Mouse (Mus musculus) left cerebral cortex, postnatal 25 days (tissue): ENCODE results near the gene Kdelr1. TPM values are rescaled to one million over a fixed set of nuclear protein-coding genes. Genes with fewer than 3 reads are reported as not detected.
"Not testable (repeated sequence)": the region's sequence is repeated elsewhere in the genome, so short reads cannot be mapped to it uniquely, and the experiment has no call there.

Experiments
- DNase-seq, 2 experiments: peaks; one replicate each; pipeline ENCODE4 v3.0.0; 2022; ENCODE audit warnings: low spot score in 2 of 2, mixed read lengths in 1 of 2
- intact Hi-C: fragments of 180-260 bp; cut with DNase I; formaldehyde crosslinking; loops from one replicate; pipeline ENCODE4 v1.15.1; 2025
- total RNA-seq, 2 experiments: library from RNA; stranded (reverse); gene quantifications; 2 replicates each; pipeline ENCODE4 v1.2.3; 2021

The Kdelr1 gene
- total RNA-seq, 2 experiments from 2014 or later = 81.2 to 84.0 TPM

- intact Hi-C loops = no loop called here
- no peak for DNase-seq
These were observed 3.4 kb upstream of the Kdelr1 start for GRCm38 (mm10) chr7:45869107-45869670.

- intact Hi-C loops = loop anchor here (5.0 kb wide), 2 partner anchors 53 to 132 kb away; partner anchors contain the start of genes Ccdc114 and Emp3
- no peak for DNase-seq
These were observed 2.8 kb upstream of the Kdelr1 start for GRCm38 (mm10) chr7:45869787-45870186.

DNA sequence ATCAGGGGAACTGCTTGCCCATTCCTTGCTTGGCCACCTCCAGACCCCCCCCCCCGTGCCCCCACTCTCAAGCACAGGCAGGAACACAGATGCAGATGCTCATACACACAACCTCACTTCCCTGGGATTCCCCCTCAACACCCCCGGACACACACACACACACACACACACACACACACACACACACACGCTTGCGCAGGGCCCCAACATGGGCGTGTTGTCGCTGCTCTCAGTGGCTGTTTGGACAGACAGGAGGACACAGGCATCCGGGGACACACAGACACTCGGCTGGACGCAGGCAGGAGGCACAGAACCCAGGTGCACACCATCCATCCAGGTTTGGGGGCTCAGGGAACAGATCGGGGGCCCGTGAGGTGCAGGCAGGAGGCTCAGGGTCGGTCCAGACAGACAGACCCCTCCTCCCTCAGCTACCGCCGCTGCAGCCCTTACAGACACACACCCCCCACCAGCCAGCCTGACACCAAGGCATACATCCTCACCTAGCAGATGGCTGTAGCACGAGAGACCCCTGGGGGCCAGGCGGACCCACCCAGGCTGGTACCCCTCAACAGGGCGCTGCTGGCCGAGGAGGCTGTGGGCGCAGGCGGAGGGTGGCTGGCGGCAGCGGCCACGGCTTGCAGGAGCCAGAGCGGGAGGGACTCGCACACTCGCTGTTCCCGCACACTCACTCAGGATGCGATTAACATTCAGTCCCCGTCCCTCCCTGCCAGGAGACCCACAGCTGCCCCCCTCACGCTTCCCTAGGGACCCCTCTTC lies 2.1 kb upstream of the Kdelr1 start:
- intact Hi-C loops = loop anchor here (5.0 kb wide), 2 partner anchors 52 to 133 kb away; partner anchors contain the start of genes Ccdc114 and Emp3
- no peak for DNase-seq

DNA sequence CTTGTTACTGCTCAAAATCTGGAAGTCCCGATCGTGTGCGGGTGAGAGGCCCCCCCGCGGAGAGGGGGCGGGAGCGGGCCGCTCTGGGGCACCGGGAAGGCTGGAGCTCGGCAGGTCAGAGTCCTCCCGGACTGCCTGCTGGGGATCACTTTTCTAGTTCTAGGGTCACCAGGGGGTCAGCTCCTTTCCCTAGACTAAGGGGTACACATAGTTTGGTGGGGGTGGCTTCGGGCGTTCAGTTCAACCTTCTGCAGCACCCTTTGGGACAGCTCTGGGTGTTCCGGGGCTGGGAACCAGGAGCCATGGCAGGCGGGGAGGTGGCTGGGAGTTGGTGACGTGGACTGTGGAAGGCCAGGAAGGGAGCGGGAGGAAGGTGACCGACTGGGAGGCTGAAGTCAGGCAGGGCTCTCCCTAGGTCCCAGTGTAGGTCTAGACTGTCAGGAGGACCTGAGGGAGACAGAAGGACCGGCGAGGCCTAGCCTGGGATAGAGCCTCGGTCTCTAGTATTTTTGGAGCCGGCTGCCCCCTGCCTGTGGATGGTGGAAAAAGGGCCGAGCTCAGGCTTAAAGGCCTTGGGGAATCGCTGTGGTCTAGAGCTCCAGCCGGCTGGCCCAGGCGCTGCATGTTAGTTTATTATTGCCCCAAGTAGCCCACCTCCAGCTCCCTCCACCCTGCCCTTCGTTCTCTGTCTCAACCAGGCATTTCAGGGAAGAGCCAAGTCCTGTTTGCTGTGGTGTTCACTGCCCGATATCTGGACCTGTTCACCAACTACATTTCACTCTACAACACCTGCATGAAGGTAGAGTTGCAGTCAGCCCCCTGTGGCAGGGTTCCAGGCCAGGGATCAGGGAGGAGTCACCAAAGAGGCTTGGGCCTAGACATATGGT lies 732 bp downstream of the Kdelr1 start:
- intact Hi-C loops = loop anchor here (2.0 to 5.0 kb wide), 4 partner anchors 49 to 136 kb away; partner anchors contain the start of genes Ccdc114 and Emp3
- peak; percentile 56 to 59 for DNase-seq

- intact Hi-C loops = no loop called here
- DNase-seq = no peak
These were observed 4.3 kb downstream of the Kdelr1 start for GRCm38 (mm10) chr7:45876895-45877294.

- DNase-seq, intact Hi-C loops: not testable (repeated sequence)
These were observed 5.7 kb downstream of the Kdelr1 start, which contains the start of gene Grin2d for GRCm38 (mm10) chr7:45878278-45878677. Gene Grin2d (minus strand): TSS chr7:45878378.

GRCm38 (mm10) chr7:45880531-45880930 lies 8.0 kb downstream of the Kdelr1 start:
- intact Hi-C loops = no loop called here

DNA sequence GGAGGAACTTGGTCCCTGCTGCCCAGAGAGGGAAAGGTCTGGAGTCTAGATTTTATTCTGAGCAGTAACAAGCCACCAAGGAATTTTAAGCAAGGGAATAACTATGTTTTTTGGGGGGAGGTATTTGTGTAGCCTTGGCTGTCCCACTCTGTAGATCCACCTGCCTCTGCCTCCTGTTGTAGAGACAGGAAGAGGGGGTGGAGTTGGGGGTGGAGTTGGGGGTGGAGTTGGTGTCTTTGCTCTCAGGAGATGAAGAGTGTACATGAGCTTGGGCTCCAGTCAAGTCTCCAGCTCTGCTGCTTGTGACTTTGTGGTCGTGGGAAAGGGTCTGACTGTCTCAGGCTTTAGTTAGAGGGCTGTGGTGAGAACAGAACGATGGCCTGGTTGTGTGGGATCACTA lies 8.4 kb downstream of the Kdelr1 start:
- intact Hi-C loops = no loop called here
- DNase-seq = no peak

More at GRCm38 (mm10) chr7:45880531-45880930, 8.0 kb downstream of the Kdelr1 start:
- no peak for DNase-seq

DNA sequence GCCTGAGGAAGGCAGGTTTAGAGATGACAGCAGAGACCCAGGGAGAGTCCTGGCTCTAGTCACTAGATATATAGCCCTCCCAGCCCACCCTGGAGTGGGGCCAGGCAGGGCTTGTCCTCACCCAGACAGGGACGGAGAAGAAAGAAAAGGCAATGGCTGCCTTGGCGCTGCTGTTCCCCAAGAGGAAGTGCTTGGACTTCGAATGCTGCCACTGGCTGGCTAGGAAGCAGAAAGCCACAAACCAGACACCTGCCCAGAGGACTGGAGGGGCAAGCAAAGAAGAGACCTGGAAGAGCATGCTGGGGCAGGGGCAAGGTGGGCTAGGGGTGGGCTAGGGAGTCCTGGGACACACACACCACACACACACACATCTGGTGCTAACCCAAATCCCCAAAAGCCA lies 14.7 kb downstream of the Kdelr1 start:
- no peak for DNase-seq
- intact Hi-C loops = no loop called here

DNA sequence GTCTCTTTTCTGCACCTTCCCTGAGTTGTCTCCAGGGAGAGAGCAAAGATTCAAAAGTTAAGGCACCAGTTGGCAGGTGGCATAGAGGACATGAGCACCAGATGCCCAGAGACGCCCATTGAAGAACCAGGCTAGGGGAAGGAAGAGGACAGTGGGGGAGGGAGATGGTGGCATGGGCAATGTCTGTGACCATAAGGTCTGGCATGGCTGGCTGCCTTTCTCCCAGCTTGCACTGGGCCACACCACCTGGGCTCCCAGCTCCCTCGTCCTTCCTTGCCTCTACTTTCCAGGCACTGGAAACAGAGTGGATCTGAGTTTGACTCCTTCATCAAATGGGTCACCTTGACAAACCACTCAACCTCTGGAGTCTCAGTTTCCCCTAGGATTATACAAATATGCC lies 20.1 kb downstream of the Kdelr1 start:
- no peak for DNase-seq
- intact Hi-C loops = no loop called here

DNA sequence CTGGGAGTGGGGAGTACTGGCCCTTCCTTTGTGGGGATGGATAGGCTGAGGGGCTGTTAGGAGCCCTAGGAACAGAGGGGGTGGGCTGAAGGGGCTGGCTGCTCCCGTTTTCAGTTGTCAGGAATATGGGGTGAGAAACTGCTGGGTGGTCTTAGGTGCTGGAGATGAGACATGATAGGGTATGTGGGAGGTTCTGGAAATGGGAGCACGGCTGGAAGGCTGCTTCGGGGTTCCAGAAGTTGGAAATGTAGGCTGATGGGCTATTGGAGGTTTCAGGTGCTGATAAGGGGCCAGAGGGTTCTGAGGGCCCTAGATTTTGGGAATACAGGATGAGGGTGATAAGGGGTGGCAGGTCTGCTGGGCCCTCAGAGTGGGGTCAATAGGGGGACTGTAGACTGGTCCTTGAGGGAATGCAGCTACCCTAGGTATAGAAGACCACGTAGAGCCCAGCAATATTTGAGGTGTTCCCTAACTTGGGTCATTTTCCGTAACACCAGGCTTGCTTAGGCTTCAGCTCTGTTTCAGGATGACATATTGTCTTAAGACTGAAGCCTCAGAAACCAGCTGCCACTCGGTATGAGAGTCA lies 23.5 kb downstream of the Kdelr1 start:
- DNase-seq = no peak
- intact Hi-C loops = no loop called here

- intact Hi-C loops = loop anchor here (1.0 kb wide), 1 partner anchor 20 kb away; no protein-coding TSS in a partner anchor
- DNase-seq = peak; percentile 97 to 99
These were observed 24.1 kb downstream of the Kdelr1 start, which contains the start of the genes Syngr4 and Tmem143 for GRCm38 (mm10) chr7:45896517-45897257. Gene Syngr4 (minus strand): TSS chr7:45896714. Gene Tmem143 (plus strand): TSS chr7:45896941.

DNA sequence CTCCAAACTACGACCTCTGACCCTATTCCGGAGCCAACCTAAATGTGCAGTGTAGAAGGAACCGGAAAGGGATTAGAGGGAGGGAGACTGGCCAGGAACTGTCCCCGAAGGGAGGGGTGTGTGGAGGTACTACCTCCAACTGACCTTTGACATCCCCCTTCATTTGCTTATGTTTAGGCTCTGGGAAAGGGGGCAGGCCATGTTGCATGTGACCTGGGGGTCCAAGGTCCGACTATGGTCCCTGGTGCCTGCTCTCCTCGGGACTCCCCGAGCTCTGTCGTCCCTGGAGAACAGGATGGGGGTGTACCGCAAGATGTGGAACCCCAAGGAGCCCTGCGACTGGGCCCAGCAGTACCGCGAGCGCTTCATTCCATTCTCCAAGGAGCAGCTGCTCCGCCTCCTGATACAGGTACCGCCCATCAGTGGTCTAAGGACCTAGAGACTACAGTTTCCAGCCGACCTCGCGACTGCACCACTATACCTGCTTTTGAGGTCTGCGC lies 24.7 kb downstream of the Kdelr1 start:
- DNase-seq = peak; percentile 59 to 74
- intact Hi-C loops = loop anchor here (1.0 kb wide), 1 partner anchor 19 kb away; no protein-coding TSS in a partner anchor

DNA sequence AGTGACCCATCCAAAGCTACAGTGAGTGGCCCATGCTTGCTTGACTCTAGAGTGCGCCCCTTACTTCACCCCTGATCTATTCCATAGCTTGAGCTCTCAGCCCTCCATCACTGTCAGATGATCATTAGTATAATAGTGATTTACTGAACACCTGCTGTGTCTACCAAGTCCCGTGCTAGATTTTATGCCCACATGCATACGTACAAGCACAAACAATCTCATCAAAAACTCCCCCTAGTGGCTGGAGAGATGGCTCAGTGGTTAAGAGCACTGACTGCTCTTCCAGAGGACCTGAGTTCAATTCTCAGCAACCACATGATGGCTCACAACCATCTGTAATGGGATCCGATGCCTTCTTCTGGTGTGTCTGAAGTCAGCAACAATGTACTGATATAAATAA lies 25.6 kb downstream of the Kdelr1 start:
- DNase-seq, intact Hi-C loops: not testable (repeated sequence)

GRCm38 (mm10) chr7:45901562-45901961 lies 29.0 kb downstream of the Kdelr1 start:
- intact Hi-C loops = no loop called here
- no peak for DNase-seq

- intact Hi-C loops = no loop called here
- no peak for DNase-seq
These were observed 30.0 kb downstream of the Kdelr1 start for GRCm38 (mm10) chr7:45902481-45903002.

DNA sequence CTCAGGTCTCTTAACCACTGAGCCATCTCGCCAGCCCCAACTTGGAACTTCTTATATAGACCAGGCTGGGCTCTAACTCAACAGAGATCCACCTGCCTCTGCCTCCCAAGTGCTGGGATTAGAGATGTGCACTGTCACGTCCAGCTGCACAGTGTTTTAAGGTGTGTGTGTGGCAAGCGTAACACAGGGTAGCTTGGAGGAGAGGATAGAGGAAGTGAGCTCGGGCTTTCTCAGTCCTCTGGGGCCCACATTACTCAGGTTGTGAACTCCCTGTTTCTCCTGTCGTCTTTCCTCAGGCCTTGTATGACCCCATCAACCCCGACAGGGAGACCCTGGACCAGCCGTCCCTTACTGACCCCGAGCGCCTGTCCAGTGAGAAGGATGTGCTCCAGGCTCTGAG lies 34.0 kb downstream of the Kdelr1 start:
- intact Hi-C loops = no loop called here

DNA sequence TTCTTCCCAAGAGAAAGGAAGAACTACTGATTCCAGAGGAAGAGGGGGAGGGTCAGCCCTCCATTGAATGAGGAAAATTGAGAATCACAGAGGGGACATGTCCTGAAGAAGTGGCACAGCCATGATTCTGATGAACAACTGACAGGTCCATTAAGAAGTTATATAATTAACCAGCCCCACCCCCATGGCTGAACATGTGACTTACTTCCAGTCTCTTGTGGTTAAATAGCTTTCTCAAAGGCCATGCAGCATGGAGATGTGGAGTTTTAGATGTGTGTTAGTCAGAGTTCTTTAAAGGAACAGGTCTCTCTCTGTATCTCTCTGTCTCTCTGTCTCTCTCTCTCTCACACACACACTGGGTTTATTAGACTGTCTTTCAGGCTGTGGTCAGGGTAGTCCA lies 35.8 kb downstream of the Kdelr1 start:
- no peak for DNase-seq
- intact Hi-C loops = no loop called here

More for the DNA sequence above, 34.0 kb downstream of the Kdelr1 start:
- no peak for DNase-seq
